Mouse (Mus musculus): Measurements from ENCODE around the gene Plekha5.

DNA sequence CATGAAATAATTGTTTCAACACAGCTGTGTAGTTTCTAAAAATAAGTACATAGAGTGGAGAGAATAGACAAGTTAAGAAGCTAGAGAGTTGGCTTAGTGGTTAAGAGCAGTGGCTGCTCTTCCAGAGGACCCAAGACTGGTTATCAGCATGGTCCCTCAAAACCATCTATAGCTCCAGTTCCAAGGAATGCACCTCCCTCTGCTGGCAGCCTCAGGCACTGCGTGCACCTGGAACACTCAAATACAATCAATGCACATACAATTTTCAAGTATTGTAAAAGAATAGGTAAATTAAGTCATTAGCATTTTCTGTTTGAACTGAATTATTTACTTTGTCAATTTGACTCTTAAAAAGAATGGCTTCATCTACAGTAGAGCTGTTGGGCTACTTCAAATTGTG is 93.3 kb downstream of the Plekha5 start:
- TF ChIP-seq CTCF (IDR thresholded peaks at IDR 0.05; ENCODE audit: control insufficient read depth, insufficient read depth, insufficient replicate concordance, low read depth, low read length) (peak; percentile 62; the same call in 1 of the 2 replicates), POLR2A (IDR thresholded peaks at IDR 0.05; ENCODE audit: control insufficient read depth, low read depth, low read length) (no peak)

Data from testis, adult 2 months (tissue).